Mouse (Mus musculus) kidney, embryonic 15.5 days (tissue): ENCODE results near the gene Tjp2. TPM values are rescaled to one million over a fixed set of nuclear protein-coding genes. Genes with fewer than 3 reads are reported as not detected.

Source experiments
- ATAC-seq: fragments of 200-750 bp; cut with Nextera tagmentation; replicated peaks from 2 replicates; pipeline ENCODE4 v1.8.0; 2017; ENCODE audit warnings: moderate TSS enrichment; ENCODE audit not compliant: low FRiP score
- H3K27ac ChIP-seq: fragments of 300-500 bp; sonication (generic); 2 replicates; pipeline ENCODE4 v1.5.1; 2015; ENCODE audit warnings: mild to moderate bottlenecking, inconsistent platforms
- H3K27me3 ChIP-seq: fragments of 300-500 bp; sonication (generic); 2 replicates; pipeline ENCODE4 v1.6.1; 2015; ENCODE audit warnings: inconsistent platforms
- H3K36me3 ChIP-seq: fragments of 300-500 bp; sonication (generic); 2 replicates; pipeline ENCODE4 v1.6.1; 2015; ENCODE audit warnings: inconsistent platforms
- H3K4me1 ChIP-seq: fragments of 300-500 bp; sonication (generic); 2 replicates; pipeline ENCODE4 v1.6.1; 2015; ENCODE audit warnings: inconsistent platforms
- H3K4me2 ChIP-seq: fragments of 300-500 bp; sonication (generic); 2 replicates; pipeline ENCODE4 v1.6.1; 2015; ENCODE audit warnings: moderate library complexity, mild to moderate bottlenecking, inconsistent platforms
- H3K4me3 ChIP-seq: fragments of 300-500 bp; sonication (generic); replicated peaks from 2 replicates; pipeline ENCODE4 v1.5.1; 2015; ENCODE audit warnings: mild to moderate bottlenecking, inconsistent platforms
- H3K9ac ChIP-seq: fragments of 300-500 bp; sonication (generic); 2 replicates; pipeline ENCODE4 v1.6.1; 2015; ENCODE audit warnings: mild to moderate bottlenecking, inconsistent platforms
- H3K9me3 ChIP-seq: fragments of 300-500 bp; sonication (generic); replicated peaks from 2 replicates; pipeline ENCODE4 v1.6.1; 2016; ENCODE audit warnings: inconsistent platforms
- WGBS: fragments of 180-500 bp; shearing (Covaris S2); methylation state at CpG from one replicate; pipeline ENCODE4 v1.1.7; 2015; ENCODE audit warnings: mixed read lengths; 5-methylcytosine and 5-hydroxymethylcytosine counted together
- polyA plus RNA-seq: library from polyadenylated mRNA; unstranded; fragments of >200 nt; fragmentation: Nextera tagmentation; extraction: Ambion mirVana; gene quantifications from 2 replicates; pipeline ENCODE4 v1.2.1, GENCODE M21; 2015

Tjp2 gene
- polyA plus RNA-seq, 1 experiment from 2014 or later: 31.3 TPM

DNA sequence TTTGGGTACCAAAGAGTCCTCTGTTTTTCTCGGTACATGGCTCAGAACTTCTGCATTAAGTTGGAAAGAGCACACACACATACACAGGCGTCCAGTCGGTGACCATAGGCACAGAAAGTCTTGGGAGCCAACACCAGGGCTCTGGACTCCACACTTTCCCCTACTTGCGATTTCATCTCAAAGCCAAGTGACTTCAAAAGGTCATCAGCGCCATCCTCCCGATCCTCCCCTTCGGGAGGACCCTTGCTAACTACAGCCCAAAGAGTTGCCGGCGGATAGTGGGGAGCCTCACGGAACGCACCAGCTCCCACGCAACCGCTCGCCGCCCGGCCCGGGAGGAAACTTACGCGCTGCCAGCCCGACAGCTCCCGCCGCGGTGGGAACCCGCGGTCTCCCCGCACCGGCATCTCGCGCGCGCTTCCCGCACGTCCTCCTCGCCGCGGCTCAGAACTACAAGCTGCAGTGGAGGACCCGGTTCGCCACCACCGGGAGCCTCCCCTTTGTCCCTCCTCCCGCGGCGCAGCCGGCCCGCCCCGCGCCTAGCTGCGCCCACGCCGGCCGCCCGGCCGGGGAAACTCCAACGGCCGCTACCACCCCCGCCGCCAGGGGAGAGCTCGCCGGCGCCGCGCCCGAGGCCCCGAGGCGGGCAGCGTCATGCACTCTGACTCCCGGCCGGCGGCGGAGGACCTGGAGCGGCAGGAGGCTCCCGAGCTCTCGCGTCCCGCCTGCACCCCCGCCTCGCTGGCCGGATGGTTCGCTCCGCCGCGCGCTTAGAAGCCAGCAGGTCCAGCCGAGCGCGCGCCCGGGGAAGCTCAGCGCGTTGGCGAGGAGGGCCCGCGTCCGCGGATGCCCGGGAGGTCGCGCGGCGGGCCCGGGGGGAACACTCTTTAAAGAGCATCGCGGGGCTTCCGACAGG lies 51.0 kb downstream of the Tjp2 start:
- H3K4me1 ChIP-seq: peaks cover 25% of the 10 kb centered on the region
- peak overlapping the region; percentile 85 for H3K27ac ChIP-seq
- no peaks in the 10 kb centered on the region for H3K9me3 ChIP-seq
- H3K4me3 ChIP-seq: peak overlapping the region; percentile 71
- H3K36me3 ChIP-seq: no peaks in the 10 kb centered on the region
- under 1% methylated on average over 98 of the region's 103 CpGs for WGBS
- H3K9ac ChIP-seq: peak overlapping the region; percentile 70
- H3K27me3 ChIP-seq: no peaks in the 10 kb centered on the region
- peak; percentile 93 for ATAC-seq
- H3K4me2 ChIP-seq: peak overlapping the region; percentile 81

GRCm38 (mm10) chr19:24173020-24173419 lies 51.8 kb downstream of the Tjp2 start:
- ATAC-seq: no peak
- no peaks in the 10 kb centered on the region for H3K9me3 ChIP-seq
- H3K27me3 ChIP-seq: no peaks in the 10 kb centered on the region

DNA sequence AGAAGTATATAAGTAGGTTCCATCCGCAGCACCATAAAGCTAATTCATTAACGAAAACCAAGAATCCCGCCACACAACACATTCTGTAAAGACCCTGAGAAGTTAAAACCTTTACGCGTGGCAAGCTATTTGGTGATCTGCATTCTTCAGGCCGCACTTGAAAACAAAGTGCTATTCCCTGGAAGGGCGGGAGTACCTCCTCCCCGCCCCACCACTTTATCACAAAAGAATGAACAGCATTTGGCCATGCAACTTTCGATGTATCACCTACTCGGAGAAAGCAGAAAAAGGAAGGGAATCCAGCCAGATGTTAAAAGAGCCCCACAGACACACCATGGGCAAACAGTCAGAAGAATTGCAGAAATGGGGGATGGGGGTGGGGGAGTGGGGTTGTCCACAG lies 56.3 kb downstream of the Tjp2 start:
- no peaks in the 10 kb centered on the region for H3K27me3 ChIP-seq
- H3K4me2 ChIP-seq: no peak overlapping the region
- no peak for ATAC-seq
- no peak overlapping the region for H3K4me3 ChIP-seq
- no peaks in the 10 kb centered on the region for H3K36me3 ChIP-seq
- H3K4me1 ChIP-seq: peaks cover 48% of the 10 kb centered on the region
- H3K9ac ChIP-seq: no peak overlapping the region
- H3K27ac ChIP-seq: no peak overlapping the region
- H3K9me3 ChIP-seq: no peaks in the 10 kb centered on the region
- WGBS: 82% methylated on average over 10 of the region's 10 CpGs

More at GRCm38 (mm10) chr19:24173020-24173419, 51.8 kb downstream of the Tjp2 start:
- H3K4me3 ChIP-seq: peak overlapping the region; percentile 71
- no peaks in the 10 kb centered on the region for H3K36me3 ChIP-seq
- peak overlapping the region; percentile 81 for H3K4me2 ChIP-seq
- peaks cover 29% of the 10 kb centered on the region for H3K4me1 ChIP-seq
- WGBS: 23% methylated on average over 6 of the region's 6 CpGs
- no peak overlapping the region for H3K27ac ChIP-seq
- H3K9ac ChIP-seq: peak overlapping the region; percentile 70

DNA sequence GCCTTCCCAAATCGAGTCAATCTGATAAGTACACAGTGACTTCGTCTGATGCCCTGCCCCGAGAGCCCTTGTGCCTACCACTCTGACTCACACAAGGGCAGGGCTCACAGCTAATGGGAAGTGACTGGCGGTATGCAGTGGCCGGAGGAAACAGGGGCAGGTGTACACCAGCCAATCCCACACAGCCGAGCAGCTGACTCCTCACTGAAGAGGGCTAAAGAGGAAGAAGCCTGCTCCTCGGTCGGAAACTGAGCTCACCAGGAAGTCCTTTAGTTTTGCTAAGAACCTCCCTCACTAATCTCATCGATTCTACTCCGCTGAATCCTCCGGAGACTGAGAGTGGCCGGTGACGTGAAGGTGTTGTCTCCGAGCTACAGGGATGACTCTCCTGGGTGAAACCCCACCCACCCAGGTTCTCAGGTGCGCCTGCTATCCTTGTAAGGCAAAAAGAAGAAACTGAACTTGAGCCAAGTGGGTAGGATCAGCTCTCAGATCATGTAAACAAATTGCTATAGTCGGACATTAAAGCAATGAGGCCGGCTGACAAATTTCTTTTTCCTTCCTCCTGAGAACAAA lies 58.2 kb downstream of the Tjp2 start:
- Histone ChIP-seq H3K4me1 (peaks cover 45% of the 10 kb centered on the region), H3K9me3 (no peaks in the 10 kb centered on the region), H3K4me2 (peak overlapping the region; percentile 50), H3K4me3 (peak overlapping the region; percentile 29), H3K9ac (no peak overlapping the region; the same call in 1 of the 2 replicates), H3K36me3 (no peaks in the 10 kb centered on the region), H3K27me3 (no peaks in the 10 kb centered on the region), H3K27ac (peak overlapping the region; percentile 73)
- peak; percentile 79 for ATAC-seq
- WGBS: 18% methylated on average over 17 of the region's 17 CpGs

DNA sequence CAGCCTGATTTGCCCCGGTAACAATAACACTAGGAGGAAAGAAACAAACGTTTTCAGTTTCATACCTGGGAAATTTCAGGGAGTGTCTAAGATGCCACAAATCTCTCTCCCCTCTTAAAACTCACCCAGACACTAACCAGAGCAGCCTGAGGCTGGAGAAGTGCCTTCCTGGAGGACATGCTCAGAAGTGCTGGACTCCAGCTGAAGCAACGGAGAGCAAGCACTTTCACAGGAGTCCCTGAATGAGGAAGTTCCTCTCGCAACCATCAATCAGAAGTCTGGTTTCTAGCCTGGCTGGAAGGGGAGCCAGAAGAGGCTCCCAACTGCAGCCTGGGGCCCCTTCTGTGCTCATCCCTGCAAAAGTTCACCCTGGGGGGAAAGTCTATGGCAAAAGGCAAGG lies 60.9 kb downstream of the Tjp2 start:
- Histone ChIP-seq H3K9me3 (no peaks in the 10 kb centered on the region), H3K27ac (peak overlapping the region; percentile 60; the same call in 1 of the 2 replicates), H3K27me3 (no peaks in the 10 kb centered on the region), H3K9ac (no peak overlapping the region), H3K4me2 (no peak overlapping the region), H3K4me3 (no peak overlapping the region), H3K4me1 (peaks cover 65% of the 10 kb centered on the region), H3K36me3 (no peaks in the 10 kb centered on the region)
- WGBS: 16% methylated on average over 4 of the region's 4 CpGs
- ATAC-seq: no peak

DNA sequence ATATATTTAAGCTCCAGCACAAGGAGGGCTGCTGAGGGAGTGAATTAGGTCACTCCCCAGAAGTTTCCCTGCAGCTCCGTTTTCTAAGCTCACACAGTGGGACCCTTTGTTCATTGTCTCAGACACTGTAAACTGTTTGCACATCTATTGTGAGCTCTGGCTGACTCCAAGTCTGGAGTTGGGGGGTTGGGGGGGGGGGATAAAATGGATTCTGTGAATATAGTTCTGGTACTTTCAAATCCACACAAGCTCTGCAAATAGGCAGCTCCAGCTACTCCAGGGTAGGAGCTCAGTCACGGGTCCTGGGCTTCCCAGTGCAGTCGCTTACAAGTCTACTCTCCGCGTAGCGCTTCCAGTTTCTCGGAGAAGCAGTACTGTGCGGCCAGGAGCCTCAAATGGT lies 64.4 kb downstream of the Tjp2 start:
- ATAC-seq: no peak
- H3K27ac ChIP-seq: no peak overlapping the region
- peaks cover 57% of the 10 kb centered on the region for H3K4me1 ChIP-seq
- no peak overlapping the region for H3K4me3 ChIP-seq
- H3K4me2 ChIP-seq: peak overlapping the region; percentile 16; the same call in 1 of the 2 replicates
- no peaks in the 10 kb centered on the region for H3K36me3 ChIP-seq
- H3K9me3 ChIP-seq: no peaks in the 10 kb centered on the region
- WGBS: 38% methylated on average over 8 of the region's 8 CpGs
- no peaks in the 10 kb centered on the region for H3K27me3 ChIP-seq
- no peak overlapping the region for H3K9ac ChIP-seq

DNA sequence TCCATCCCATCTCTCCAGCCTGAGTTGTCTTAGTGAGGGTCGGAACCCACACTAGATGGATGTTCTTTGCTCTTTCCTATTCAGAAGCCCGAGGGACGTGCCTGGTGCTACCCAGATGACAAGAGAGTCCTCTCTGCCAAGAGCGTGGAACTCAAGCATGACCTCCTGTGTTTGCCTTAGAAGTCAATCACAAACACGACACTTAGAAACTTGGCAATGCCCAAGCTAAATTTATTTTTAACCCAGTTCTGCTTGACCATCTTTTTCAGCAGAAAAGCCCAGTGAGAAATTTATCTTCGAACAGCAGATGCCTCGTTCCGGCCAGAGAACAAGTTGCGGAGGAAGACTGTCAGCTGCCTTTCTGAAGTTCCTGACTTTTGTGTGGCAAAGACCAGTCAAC lies 65.1 kb downstream of the Tjp2 start:
- peak; percentile 49; the same call in 1 of the 2 replicates for ATAC-seq
- Histone ChIP-seq H3K4me2 (peak overlapping the region; percentile 8; the same call in 1 of the 2 replicates), H3K9me3 (no peaks in the 10 kb centered on the region), H3K27me3 (no peaks in the 10 kb centered on the region), H3K4me1 (peaks cover 60% of the 10 kb centered on the region), H3K27ac (no peak overlapping the region; the same call in 1 of the 2 replicates), H3K36me3 (no peaks in the 10 kb centered on the region), H3K4me3 (no peak overlapping the region), H3K9ac (no peak overlapping the region)
- WGBS: 27% methylated on average over 9 of the region's 9 CpGs

- H3K27ac ChIP-seq: no peak overlapping the region; the same call in 1 of the 2 replicates
- no peak overlapping the region for H3K4me3 ChIP-seq
- H3K27me3 ChIP-seq: no peaks in the 10 kb centered on the region
- peak overlapping the region; percentile 8; the same call in 1 of the 2 replicates for H3K4me2 ChIP-seq
- no peak overlapping the region for H3K9ac ChIP-seq
- H3K4me1 ChIP-seq: peaks cover 60% of the 10 kb centered on the region
- 18% methylated on average over 9 of the region's 9 CpGs for WGBS
- ATAC-seq: peak; percentile 68
- H3K36me3 ChIP-seq: no peaks in the 10 kb centered on the region
- H3K9me3 ChIP-seq: no peaks in the 10 kb centered on the region
These were observed 65.5 kb downstream of the Tjp2 start for GRCm38 (mm10) chr19:24159334-24159733.

GRCm38 (mm10) chr19:24156067-24156455 lies 68.8 kb downstream of the Tjp2 start:
- 7% methylated on average over 6 of the region's 6 CpGs for WGBS

GRCm38 (mm10) chr19:24155395-24156066 lies 69.3 kb downstream of the Tjp2 start:
- Histone ChIP-seq H3K36me3 (no peaks in the 10 kb centered on the region), H3K4me2 (peak overlapping the region; percentile 31)
- 28% methylated on average over 8 of the region's 8 CpGs for WGBS

More at GRCm38 (mm10) chr19:24156067-24156455, 68.8 kb downstream of the Tjp2 start:
- Histone ChIP-seq H3K9me3 (no peaks in the 10 kb centered on the region), H3K4me3 (no peak overlapping the region), H3K27ac (peak overlapping the region; percentile 78), H3K4me1 (peaks cover 50% of the 10 kb centered on the region), H3K36me3 (no peaks in the 10 kb centered on the region), H3K4me2 (peak overlapping the region; percentile 31), H3K27me3 (no peaks in the 10 kb centered on the region), H3K9ac (no peak overlapping the region)
- ATAC-seq: no peak

GRCm38 (mm10) chr19:24153266-24154023 lies 71.4 kb downstream of the Tjp2 start:
- Histone ChIP-seq H3K4me1 (peaks cover 30% of the 10 kb centered on the region), H3K36me3 (peaks cover 4% of the 10 kb centered on the region; the same call in 1 of the 2 replicates), H3K27ac (no peak overlapping the region), H3K4me3 (no peak overlapping the region), H3K9me3 (no peaks in the 10 kb centered on the region), H3K4me2 (no peak overlapping the region), H3K9ac (no peak overlapping the region), H3K27me3 (no peaks in the 10 kb centered on the region)
- ATAC-seq: no peak
- 58% methylated on average over 9 of the region's 9 CpGs for WGBS

More at GRCm38 (mm10) chr19:24155395-24156066, 69.3 kb downstream of the Tjp2 start:
- H3K4me3 ChIP-seq: no peak overlapping the region
- no peak overlapping the region for H3K9ac ChIP-seq
- peak; percentile 76; the same call in 1 of the 2 replicates for ATAC-seq
- peaks cover 46% of the 10 kb centered on the region for H3K4me1 ChIP-seq
- H3K9me3 ChIP-seq: no peaks in the 10 kb centered on the region
- peak overlapping the region; percentile 78 for H3K27ac ChIP-seq
- H3K27me3 ChIP-seq: no peaks in the 10 kb centered on the region
